Mouse (Mus musculus) liver, embryonic 12.5 days (tissue): ENCODE results near the gene Cep128. TPM values are rescaled to one million over a fixed set of nuclear protein-coding genes. Genes with fewer than 3 reads are reported as not detected.

Experiments used
- ATAC-seq: fragments of 200-750 bp; cut with Nextera tagmentation; 2 replicates; pipeline ENCODE4 v1.8.0; 2017; ENCODE audit warnings: moderate number of reproducible peaks, mild to moderate bottlenecking, moderate library complexity
- H3K27ac ChIP-seq: fragments of 300-500 bp; sonication (generic); 2 replicates; pipeline ENCODE4 v1.5.1; 2016; ENCODE audit warnings: mild to moderate bottlenecking
- H3K27me3 ChIP-seq: fragments of 300-500 bp; sonication (generic); replicated peaks from 2 replicates; pipeline ENCODE4 v1.6.1; 2016; ENCODE audit warnings: mild to moderate bottlenecking, moderate library complexity
- H3K36me3 ChIP-seq: fragments of 300-500 bp; sonication (generic); 2 replicates; pipeline ENCODE4 v1.6.1; 2016; ENCODE audit warnings: mild to moderate bottlenecking, moderate library complexity
- H3K4me1 ChIP-seq: fragments of 300-500 bp; sonication (generic); 2 replicates; pipeline ENCODE4 v1.6.1; 2016
- H3K4me2 ChIP-seq: fragments of 300-500 bp; sonication (generic); 2 replicates; pipeline ENCODE4 v1.6.1; 2016; ENCODE audit warnings: mild to moderate bottlenecking, moderate library complexity
- H3K4me3 ChIP-seq: fragments of 300-500 bp; sonication (generic); 2 replicates; pipeline ENCODE4 v1.5.1; 2016; ENCODE audit warnings: mild to moderate bottlenecking, moderate library complexity
- H3K9ac ChIP-seq: fragments of 300-500 bp; sonication (generic); 2 replicates; pipeline ENCODE4 v1.6.1; 2016; ENCODE audit warnings: mild to moderate bottlenecking, moderate library complexity
- H3K9me3 ChIP-seq: fragments of 300-500 bp; sonication (generic); replicated peaks from 2 replicates; pipeline ENCODE4 v1.6.1; 2016; ENCODE audit warnings: mild to moderate bottlenecking, moderate library complexity
- WGBS: fragments of 180-500 bp; shearing (Covaris S2); methylation state at CpG from one replicate; pipeline ENCODE4 v1.1.7; 2016; ENCODE audit not compliant: insufficient replicate concordance; 5-methylcytosine and 5-hydroxymethylcytosine counted together
- polyA plus RNA-seq: library from polyadenylated mRNA; unstranded; fragments of >200 nt; fragmentation: Nextera tagmentation; extraction: Ambion mirVana; gene quantifications from 2 replicates; pipeline ENCODE4 v1.2.1, GENCODE M21; 2016

Cep128 gene
- polyA plus RNA-seq, 1 experiment from 2014 or later: 13.8 TPM

GRCm38 (mm10) chr12:91050593-91051325 lies 333.4 kb downstream of the Cep128 start:
- no peak overlapping the region for H3K9ac ChIP-seq
- no peaks in the 10 kb centered on the region for H3K27me3 ChIP-seq
- H3K4me2 ChIP-seq: no peak overlapping the region
- H3K4me3 ChIP-seq: no peak overlapping the region
- no peak overlapping the region for H3K27ac ChIP-seq
- no peaks in the 10 kb centered on the region for H3K9me3 ChIP-seq
- no peaks in the 10 kb centered on the region for H3K36me3 ChIP-seq
- H3K4me1 ChIP-seq: no peaks in the 10 kb centered on the region
- no peak for ATAC-seq
- 86% methylated on average over 9 of the region's 9 CpGs for WGBS

- Histone ChIP-seq H3K27ac (no peak overlapping the region), H3K9me3 (no peaks in the 10 kb centered on the region), H3K27me3 (no peaks in the 10 kb centered on the region), H3K4me3 (no peak overlapping the region), H3K4me2 (no peak overlapping the region), H3K36me3 (no peaks in the 10 kb centered on the region), H3K9ac (no peak overlapping the region), H3K4me1 (no peaks in the 10 kb centered on the region)
- ATAC-seq: no peak
- 79% methylated on average over 4 of the region's 4 CpGs for WGBS
Observed at GRCm38 (mm10) chr12:91041363-91041762, 342.8 kb downstream of the Cep128 start.

GRCm38 (mm10) chr12:91040267-91040905 lies 343.8 kb downstream of the Cep128 start:
- no peaks in the 10 kb centered on the region for H3K36me3 ChIP-seq
- no peak overlapping the region for H3K27ac ChIP-seq
- H3K4me3 ChIP-seq: no peak overlapping the region
- H3K4me2 ChIP-seq: no peak overlapping the region
- 85% methylated on average over 7 of the region's 7 CpGs for WGBS
- H3K4me1 ChIP-seq: no peaks in the 10 kb centered on the region
- no peak overlapping the region for H3K9ac ChIP-seq
- ATAC-seq: no peak
- no peaks in the 10 kb centered on the region for H3K27me3 ChIP-seq
- H3K9me3 ChIP-seq: no peaks in the 10 kb centered on the region

GRCm38 (mm10) chr12:91029116-91029515 lies 355.1 kb downstream of the Cep128 start:
- WGBS: 77% methylated on average over 5 of the region's 5 CpGs
- Histone ChIP-seq H3K9ac (no peak overlapping the region), H3K27ac (no peak overlapping the region), H3K4me2 (no peak overlapping the region), H3K27me3 (no peaks in the 10 kb centered on the region), H3K9me3 (no peaks in the 10 kb centered on the region), H3K4me3 (no peak overlapping the region), H3K36me3 (no peaks in the 10 kb centered on the region), H3K4me1 (no peaks in the 10 kb centered on the region)
- ATAC-seq: no peak

GRCm38 (mm10) chr12:91027681-91028080 lies 356.5 kb downstream of the Cep128 start:
- H3K4me3 ChIP-seq: no peak overlapping the region
- H3K4me2 ChIP-seq: no peak overlapping the region
- H3K27me3 ChIP-seq: no peaks in the 10 kb centered on the region
- H3K27ac ChIP-seq: no peak overlapping the region
- WGBS: 79% methylated on average over 9 of the region's 9 CpGs
- no peak overlapping the region for H3K9ac ChIP-seq
- no peak for ATAC-seq
- H3K9me3 ChIP-seq: no peaks in the 10 kb centered on the region
- no peaks in the 10 kb centered on the region for H3K36me3 ChIP-seq
- H3K4me1 ChIP-seq: no peaks in the 10 kb centered on the region

- H3K4me3 ChIP-seq: no peak overlapping the region
- H3K36me3 ChIP-seq: no peaks in the 10 kb centered on the region
- WGBS: 73% methylated on average over 4 of the region's 4 CpGs
- no peak overlapping the region for H3K27ac ChIP-seq
- no peak for ATAC-seq
- H3K4me2 ChIP-seq: no peak overlapping the region
- H3K9ac ChIP-seq: no peak overlapping the region
- H3K27me3 ChIP-seq: no peaks in the 10 kb centered on the region
- no peaks in the 10 kb centered on the region for H3K9me3 ChIP-seq
- H3K4me1 ChIP-seq: no peaks in the 10 kb centered on the region
Observed at GRCm38 (mm10) chr12:91027100-91027499, 357.1 kb downstream of the Cep128 start.

- Histone ChIP-seq H3K9ac (no peak overlapping the region), H3K4me3 (no peak overlapping the region), H3K27me3 (no peaks in the 10 kb centered on the region), H3K36me3 (no peaks in the 10 kb centered on the region), H3K9me3 (no peaks in the 10 kb centered on the region), H3K4me1 (no peaks in the 10 kb centered on the region), H3K4me2 (no peak overlapping the region), H3K27ac (no peak overlapping the region)
- ATAC-seq: no peak
- WGBS: 83% methylated on average over 6 of the region's 6 CpGs
Observed at GRCm38 (mm10) chr12:91015075-91015474, 369.1 kb downstream of the Cep128 start.

- H3K4me3 ChIP-seq: no peak overlapping the region
- no peaks in the 10 kb centered on the region for H3K27me3 ChIP-seq
- no peaks in the 10 kb centered on the region for H3K36me3 ChIP-seq
- ATAC-seq: no peak
- no peaks in the 10 kb centered on the region for H3K9me3 ChIP-seq
- H3K9ac ChIP-seq: no peak overlapping the region
- no peak overlapping the region for H3K4me2 ChIP-seq
- 64% methylated on average over 6 of the region's 6 CpGs for WGBS
- no peak overlapping the region for H3K27ac ChIP-seq
- H3K4me1 ChIP-seq: no peaks in the 10 kb centered on the region
Observed at GRCm38 (mm10) chr12:91013043-91013442, 371.2 kb downstream of the Cep128 start.

- Histone ChIP-seq H3K36me3 (no peaks in the 10 kb centered on the region), H3K4me2 (no peak overlapping the region), H3K9me3 (no peaks in the 10 kb centered on the region), H3K4me1 (no peaks in the 10 kb centered on the region), H3K27ac (no peak overlapping the region), H3K27me3 (no peaks in the 10 kb centered on the region), H3K4me3 (no peak overlapping the region), H3K9ac (no peak overlapping the region)
- 64% methylated on average over 4 of the region's 4 CpGs for WGBS
- no peak for ATAC-seq
Observed at GRCm38 (mm10) chr12:91012184-91012583, 372.0 kb downstream of the Cep128 start.

GRCm38 (mm10) chr12:91008736-91009135 lies 375.5 kb downstream of the Cep128 start:
- Histone ChIP-seq H3K36me3 (0 out of 2 replicates have a peak, but pooled peaks cover 3% of the 10 kb centered on the region), H3K9me3 (no peaks in the 10 kb centered on the region), H3K4me2 (no peak overlapping the region), H3K4me1 (no peaks in the 10 kb centered on the region), H3K4me3 (no peak overlapping the region), H3K27me3 (no peaks in the 10 kb centered on the region), H3K27ac (no peak overlapping the region), H3K9ac (no peak overlapping the region)
- WGBS: 58% methylated on average over 5 of the region's 5 CpGs
- no peak for ATAC-seq

- Histone ChIP-seq H3K9ac (no peak overlapping the region), H3K36me3 (0 out of 2 replicates have a peak, but pooled peaks cover 3% of the 10 kb centered on the region), H3K4me2 (no peak overlapping the region), H3K9me3 (no peaks in the 10 kb centered on the region), H3K4me3 (no peak overlapping the region), H3K27me3 (no peaks in the 10 kb centered on the region), H3K27ac (no peak overlapping the region), H3K4me1 (no peaks in the 10 kb centered on the region)
- ATAC-seq: no peak
- WGBS: 44% methylated on average over 3 of the region's 3 CpGs
Observed at GRCm38 (mm10) chr12:91008170-91008569, 376.0 kb downstream of the Cep128 start.

GRCm38 (mm10) chr12:90997539-90997938 lies 386.7 kb downstream of the Cep128 start:
- H3K9ac ChIP-seq: no peak overlapping the region
- no peak for ATAC-seq
- H3K4me1 ChIP-seq: no peaks in the 10 kb centered on the region
- no peak overlapping the region for H3K4me3 ChIP-seq
- no peaks in the 10 kb centered on the region for H3K27me3 ChIP-seq
- H3K36me3 ChIP-seq: 0 out of 2 replicates have a peak, but pooled peaks cover 7% of the 10 kb centered on the region
- no peak overlapping the region for H3K27ac ChIP-seq
- no peak overlapping the region for H3K4me2 ChIP-seq
- WGBS: 89% methylated on average over 4 of the region's 4 CpGs
- no peaks in the 10 kb centered on the region for H3K9me3 ChIP-seq
